Mouse (Mus musculus): Measurements from ENCODE around the gene Plekhm2. TPM values are rescaled to one million over a fixed set of nuclear protein-coding genes. Genes with fewer than 3 reads are reported as not detected.
A peak's percentile ranks its signal among the peaks of the same experiment; 100 is the strongest.

The Plekhm2 gene
- polyA plus RNA-seq (2015; fragmentation: Nextera tagmentation; extraction: Ambion mirVana): 7.9 and 8.7 TPM in 2 replicates

DNA sequence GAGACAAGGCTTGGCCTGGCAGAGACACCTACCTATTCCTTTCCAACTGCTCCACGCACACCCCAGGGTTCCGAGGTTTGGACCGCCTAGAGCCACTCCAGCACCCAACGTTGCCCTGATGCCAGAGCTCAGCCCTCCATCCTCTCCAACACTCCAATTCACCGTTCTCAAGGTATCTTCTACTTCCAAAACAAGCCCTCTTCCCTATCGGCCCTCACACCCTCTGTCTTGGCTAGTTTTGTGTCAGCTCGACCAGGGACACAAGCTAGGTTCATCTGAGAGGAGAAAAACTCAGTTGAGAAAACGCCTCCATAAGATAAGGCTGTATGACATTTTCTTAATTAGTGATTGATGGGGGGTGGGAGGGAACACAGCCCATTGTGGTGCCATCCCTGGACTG is at the start of gene Plekhm2:
TSS of gene Plekhm2 (minus strand) at position 101 of the 400 bp plus-strand sequence.
- 68% methylated on average over 8 of the region's 8 CpGs for WGBS
- ATAC-seq (ENCODE audit: low FRiP score, low read depth): no peak
- H3K9ac ChIP-seq: peak within 1 kb of the TSS; percentile 95
- peak within 1 kb of the TSS; percentile 84 for H3K4me3 ChIP-seq
- H3K27me3 ChIP-seq: no peaks in the 10 kb centered on the region
- H3K4me1 ChIP-seq: peaks cover 21% of the 10 kb centered on the region
- H3K9me3 ChIP-seq: no peaks in the 10 kb centered on the region
- peak within 1 kb of the TSS; percentile 52 for H3K27ac ChIP-seq
- H3K4me2 ChIP-seq (replicated peaks): peak within 1 kb of the TSS; percentile 90
- peaks cover 22% of the 10 kb centered on the region for H3K36me3 ChIP-seq

DNA sequence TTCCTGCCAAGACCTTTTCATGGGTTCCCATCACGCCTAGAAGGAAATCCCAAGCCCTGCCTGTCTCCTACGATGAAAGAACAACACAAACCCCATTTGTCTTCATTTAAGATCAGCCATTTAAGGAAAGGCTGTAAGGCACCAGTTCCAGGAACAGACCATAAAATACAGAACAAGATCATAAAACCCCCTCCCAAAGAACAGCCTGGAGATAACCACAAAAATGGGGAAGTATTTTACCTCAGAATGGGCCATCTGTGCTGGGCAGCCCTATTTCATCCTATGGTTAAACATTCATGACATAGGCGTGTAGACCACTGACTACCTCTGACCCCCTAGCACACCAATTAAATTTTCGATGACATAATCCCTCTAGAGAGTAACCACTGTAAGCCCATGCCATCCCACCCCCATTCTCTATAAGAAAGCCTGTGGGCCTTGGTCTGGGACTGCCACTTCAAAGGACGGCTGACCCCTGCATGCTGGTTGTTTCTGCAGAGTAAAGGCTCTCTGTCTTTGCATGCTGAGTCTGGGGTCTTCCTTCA is 49.0 kb upstream of the Plekhm2 start:
- ATAC-seq (ENCODE audit: low FRiP score, low read depth): no peak
- no peak overlapping the region for H3K4me2 ChIP-seq (replicated peaks)
- H3K27ac ChIP-seq: no peak overlapping the region; the same call in 1 of the 2 replicates

DNA sequence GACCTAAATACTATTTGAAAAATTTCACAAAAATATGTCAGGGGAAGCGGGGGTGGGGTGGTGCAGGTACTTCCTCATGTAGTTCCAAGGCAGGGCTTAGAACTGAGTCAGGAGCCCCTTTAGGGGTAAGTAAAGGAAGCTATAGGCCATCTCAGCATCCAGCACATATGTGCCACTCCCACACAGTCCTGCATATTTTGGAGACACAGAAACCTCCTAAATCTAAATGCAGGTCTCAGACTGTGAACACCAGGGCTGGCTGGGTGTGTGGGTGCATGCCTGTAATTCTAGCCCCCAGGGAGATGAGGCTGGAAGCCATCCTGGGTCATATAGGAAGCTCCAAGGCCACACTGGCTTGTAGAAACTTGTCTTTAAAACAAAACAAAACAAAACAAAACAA is 46.6 kb upstream of the Plekhm2 start:
- H3K4me2 ChIP-seq (replicated peaks): no peak overlapping the region
- 83% methylated on average over 1 of the region's 1 CpGs for WGBS
- H3K27ac ChIP-seq: no peak overlapping the region
- H3K27me3 ChIP-seq: no peaks in the 10 kb centered on the region
- H3K4me1 ChIP-seq: peaks cover 22% of the 10 kb centered on the region
- H3K4me3 ChIP-seq: no peak overlapping the region
- no peaks in the 10 kb centered on the region for H3K9me3 ChIP-seq
- no peak overlapping the region for H3K9ac ChIP-seq
- peaks cover 74% of the 10 kb centered on the region for H3K36me3 ChIP-seq
- ATAC-seq (ENCODE audit: low FRiP score, low read depth): no peak

More for the DNA sequence above, 49.0 kb upstream of the Plekhm2 start:
- H3K9ac ChIP-seq: no peak overlapping the region
- peaks cover 59% of the 10 kb centered on the region for H3K36me3 ChIP-seq
- 46% methylated on average over 5 of the region's 5 CpGs for WGBS
- no peak overlapping the region for H3K4me3 ChIP-seq
- H3K9me3 ChIP-seq: no peaks in the 10 kb centered on the region
- H3K4me1 ChIP-seq: peaks cover 22% of the 10 kb centered on the region
- H3K27me3 ChIP-seq: no peaks in the 10 kb centered on the region

GRCm38 (mm10) chr4:141708971-141709370 is 44.3 kb upstream of the Plekhm2 start:
- no peak for ATAC-seq (ENCODE audit: low FRiP score, low read depth)
- H3K36me3 ChIP-seq: peaks cover 95% of the 10 kb centered on the region
- no peak overlapping the region for H3K27ac ChIP-seq
- peaks cover 7% of the 10 kb centered on the region for H3K4me1 ChIP-seq
- 94% methylated on average over 2 of the region's 2 CpGs for WGBS
- no peak overlapping the region for H3K9ac ChIP-seq
- no peaks in the 10 kb centered on the region for H3K27me3 ChIP-seq
- no peak overlapping the region for H3K4me3 ChIP-seq
- H3K9me3 ChIP-seq: no peaks in the 10 kb centered on the region
- H3K4me2 ChIP-seq (replicated peaks): no peak overlapping the region

GRCm38 (mm10) chr4:141708005-141708404 is 43.3 kb upstream of the Plekhm2 start:
- H3K9ac ChIP-seq: no peak overlapping the region
- no peaks in the 10 kb centered on the region for H3K27me3 ChIP-seq
- peaks cover 99% of the 10 kb centered on the region for H3K36me3 ChIP-seq
- no peak overlapping the region for H3K4me2 ChIP-seq (replicated peaks)
- no peak overlapping the region for H3K4me3 ChIP-seq
- H3K27ac ChIP-seq: no peak overlapping the region
- 94% methylated on average over 7 of the region's 7 CpGs for WGBS
- ATAC-seq (ENCODE audit: low FRiP score, low read depth): no peak
- no peaks in the 10 kb centered on the region for H3K4me1 ChIP-seq
- no peaks in the 10 kb centered on the region for H3K9me3 ChIP-seq

DNA sequence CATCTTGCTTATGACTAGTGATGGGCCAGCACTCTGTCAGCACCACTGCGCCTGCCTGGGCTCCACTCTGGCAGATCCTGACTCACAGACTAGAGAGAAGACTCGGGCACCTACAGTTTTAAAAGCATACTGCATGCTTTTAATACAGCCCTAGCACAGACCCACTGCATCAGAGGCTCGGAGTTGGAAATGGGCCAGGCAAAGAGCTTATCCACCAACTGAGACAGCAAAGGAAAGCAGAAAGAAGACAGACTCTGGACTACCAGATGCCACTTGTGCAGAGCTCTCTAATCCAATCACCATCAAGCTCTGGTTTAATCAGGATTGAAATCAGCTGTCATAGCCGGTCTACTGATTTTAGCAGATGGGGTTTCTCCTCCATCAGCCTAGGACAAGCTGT is 40.6 kb upstream of the Plekhm2 start:
- Histone ChIP-seq H3K36me3 (peaks cover 99% of the 10 kb centered on the region), H3K9ac (no peak overlapping the region), H3K4me2 (replicated peaks) (no peak overlapping the region), H3K4me1 (no peaks in the 10 kb centered on the region), H3K9me3 (no peaks in the 10 kb centered on the region), H3K27me3 (no peaks in the 10 kb centered on the region), H3K27ac (no peak overlapping the region; the same call in 1 of the 2 replicates), H3K4me3 (no peak overlapping the region)
- no peak for ATAC-seq (ENCODE audit: low FRiP score, low read depth)
- WGBS: 83% methylated on average over 4 of the region's 4 CpGs

DNA sequence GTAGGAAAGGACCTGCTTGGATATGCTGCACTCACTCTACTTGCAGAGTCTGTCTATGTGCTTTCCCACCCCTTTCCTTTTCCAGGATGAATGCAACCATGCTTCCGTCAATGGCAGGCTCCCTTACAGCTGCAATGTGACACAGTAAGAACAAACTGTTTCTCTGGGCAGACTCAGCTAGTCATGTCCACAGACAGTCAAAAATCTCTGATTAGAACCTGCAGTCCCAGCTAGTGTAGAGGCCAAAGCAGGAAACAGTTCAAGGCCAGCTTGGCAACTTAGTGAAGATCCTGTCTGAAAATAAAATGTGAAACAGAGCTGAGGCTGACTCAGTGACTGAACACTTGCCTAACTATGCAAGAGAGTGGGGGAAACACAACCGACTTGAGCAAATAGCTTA is 39.9 kb upstream of the Plekhm2 start:
- no peak overlapping the region for H3K4me2 ChIP-seq (replicated peaks)
- no peak overlapping the region for H3K27ac ChIP-seq
- no peak for ATAC-seq (ENCODE audit: low FRiP score, low read depth)
- no peaks in the 10 kb centered on the region for H3K4me1 ChIP-seq
- WGBS: 91% methylated on average over 2 of the region's 2 CpGs
- H3K36me3 ChIP-seq: peaks cover 99% of the 10 kb centered on the region
- H3K4me3 ChIP-seq: no peak overlapping the region
- H3K9me3 ChIP-seq: no peaks in the 10 kb centered on the region
- no peaks in the 10 kb centered on the region for H3K27me3 ChIP-seq
- no peak overlapping the region for H3K9ac ChIP-seq

DNA sequence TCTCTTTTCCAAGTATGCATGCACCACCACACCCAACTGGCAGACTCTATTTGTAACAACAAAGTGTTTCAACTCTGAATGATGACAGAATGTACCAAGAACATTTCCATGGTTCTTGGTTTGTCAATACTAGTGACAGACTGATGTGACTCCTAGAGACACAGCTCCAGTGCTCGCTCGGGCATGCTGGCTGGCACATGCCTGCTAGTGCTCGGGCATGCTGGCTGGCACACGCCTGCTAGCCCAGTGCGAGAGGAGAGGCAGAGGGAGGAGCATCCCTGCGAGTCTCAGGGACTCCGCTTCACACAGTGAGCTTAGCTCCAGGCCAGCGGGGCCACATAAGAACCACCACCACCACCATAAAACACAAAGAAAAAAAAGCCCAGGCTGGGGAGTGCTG is 30.0 kb upstream of the Plekhm2 start:
- no peak for ATAC-seq (ENCODE audit: low FRiP score, low read depth)
- Histone ChIP-seq H3K9me3 (no peaks in the 10 kb centered on the region), H3K4me2 (replicated peaks) (no peak overlapping the region), H3K4me1 (no peaks in the 10 kb centered on the region), H3K36me3 (peaks cover 97% of the 10 kb centered on the region), H3K27me3 (no peaks in the 10 kb centered on the region), H3K27ac (no peak overlapping the region), H3K4me3 (no peak overlapping the region), H3K9ac (no peak overlapping the region)
- WGBS: 93% methylated on average over 8 of the region's 8 CpGs

DNA sequence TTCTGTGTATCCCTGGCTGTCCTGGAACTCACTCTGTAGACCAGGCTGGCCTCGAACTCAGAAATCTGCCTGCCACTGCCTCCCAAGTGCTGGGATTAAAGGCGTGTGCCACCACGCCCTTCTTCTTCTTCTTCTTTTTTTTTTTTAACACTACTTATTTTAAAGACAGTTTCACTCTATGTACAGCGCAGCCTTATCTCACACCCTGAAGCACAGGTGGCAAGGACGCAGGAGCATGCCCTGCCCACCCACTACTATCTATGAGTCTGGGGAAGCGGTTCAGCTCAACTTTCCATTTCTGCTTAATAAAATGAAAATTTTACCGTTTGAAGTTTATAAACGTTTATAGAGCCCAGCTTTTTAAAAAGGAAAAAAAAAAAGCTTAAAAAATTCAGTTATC is 23.8 kb upstream of the Plekhm2 start:
- 90% methylated on average over 8 of the region's 8 CpGs for whole genome bisulfite sequencing
- H3K4me1 ChIP-seq: no peaks in the 10 kb centered on the region
- H3K4me2 ChIP-seq (replicated peaks): no peak overlapping the region
- no peaks in the 10 kb centered on the region for H3K27me3 ChIP-seq
- no peak overlapping the region for H3K4me3 ChIP-seq
- no peak for ATAC-seq (ENCODE audit: low FRiP score, low read depth)
- H3K9ac ChIP-seq: no peak overlapping the region
- no peaks in the 10 kb centered on the region for H3K9me3 ChIP-seq
- H3K27ac ChIP-seq: no peak overlapping the region
- peaks cover 85% of the 10 kb centered on the region for H3K36me3 ChIP-seq

DNA sequence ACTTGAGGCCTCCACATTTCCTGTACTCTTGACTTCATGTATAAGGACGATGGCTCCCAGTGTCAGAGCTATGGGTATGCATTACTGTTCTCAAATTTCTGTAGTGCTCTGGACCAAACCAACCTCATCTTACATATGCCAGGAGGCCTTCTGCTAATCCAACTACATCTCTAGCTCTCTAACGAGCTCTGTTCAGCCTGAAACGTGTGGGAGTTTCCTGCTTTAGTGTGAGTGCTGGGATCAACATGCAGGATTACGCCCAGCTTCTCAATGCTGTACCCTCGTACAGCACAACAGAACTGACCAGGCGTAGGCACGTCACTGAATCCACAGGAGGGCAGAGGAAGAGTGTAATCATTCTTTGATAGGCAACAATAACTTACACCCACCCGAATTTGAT is 21.8 kb upstream of the Plekhm2 start:
- no peaks in the 10 kb centered on the region for H3K9me3 ChIP-seq
- H3K4me1 ChIP-seq: peaks cover 5% of the 10 kb centered on the region
- no peaks in the 10 kb centered on the region for H3K27me3 ChIP-seq
- no peak overlapping the region for H3K4me2 ChIP-seq (replicated peaks)
- no peak for ATAC-seq (ENCODE audit: low FRiP score, low read depth)
- no peak overlapping the region for H3K27ac ChIP-seq
- WGBS: 72% methylated on average over 8 of the region's 8 CpGs
- no peak overlapping the region for H3K9ac ChIP-seq
- peaks cover 77% of the 10 kb centered on the region for H3K36me3 ChIP-seq
- H3K4me3 ChIP-seq: no peak overlapping the region

- H3K4me1 ChIP-seq: peaks cover 7% of the 10 kb centered on the region
These were observed 21.4 kb upstream of the Plekhm2 start for GRCm38 (mm10) chr4:141686093-141686492.

DNA sequence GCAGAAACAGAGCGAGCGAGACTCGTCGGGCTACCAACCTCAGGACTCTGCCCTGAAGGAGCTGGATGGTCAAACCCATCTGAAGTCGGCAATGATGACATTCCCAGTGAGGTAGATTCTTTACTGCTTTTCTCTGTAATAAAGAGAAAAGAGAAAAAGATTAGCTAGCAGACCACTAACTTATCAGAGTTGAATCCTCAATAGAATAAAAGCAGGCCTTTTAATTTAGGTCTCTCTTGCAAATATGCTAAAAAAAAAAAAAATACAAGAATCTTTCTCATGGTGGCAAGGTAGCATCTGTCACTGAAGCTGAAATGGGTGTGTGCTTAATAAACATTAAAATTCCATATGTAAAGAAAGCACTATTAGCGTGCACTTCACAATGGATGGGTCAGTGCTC is 20.8 kb upstream of the Plekhm2 start, which contains the start of gene Rsc1a1:
TSS of gene Rsc1a1 (minus strand) at position 101 of the 400 bp plus-strand sequence.
- Histone ChIP-seq H3K9ac (no peak within 1 kb of the TSS), H3K27ac (no peak within 1 kb of the TSS), H3K4me2 (replicated peaks) (no peak within 1 kb of the TSS), H3K9me3 (no peaks in the 10 kb centered on the region), H3K36me3 (peaks cover 69% of the 10 kb centered on the region), H3K27me3 (no peaks in the 10 kb centered on the region), H3K4me3 (no peak within 1 kb of the TSS), H3K4me1 (peaks cover 13% of the 10 kb centered on the region)
- no peak for ATAC-seq (ENCODE audit: low FRiP score, low read depth)
- WGBS: 94% methylated on average over 6 of the region's 6 CpGs

More at GRCm38 (mm10) chr4:141686093-141686492, 21.4 kb upstream of the Plekhm2 start:
- no peaks in the 10 kb centered on the region for H3K27me3 ChIP-seq
- H3K4me3 ChIP-seq: no peak overlapping the region
- WGBS: 86% methylated on average over 3 of the region's 3 CpGs
- H3K9me3 ChIP-seq: no peaks in the 10 kb centered on the region
- ATAC-seq (ENCODE audit: low FRiP score, low read depth): no peak
- no peak overlapping the region for H3K4me2 ChIP-seq (replicated peaks)
- H3K9ac ChIP-seq: no peak overlapping the region
- H3K27ac ChIP-seq: no peak overlapping the region
- H3K36me3 ChIP-seq: peaks cover 72% of the 10 kb centered on the region

GRCm38 (mm10) chr4:141682706-141683230 is 18.1 kb upstream of the Plekhm2 start:
- H3K36me3 ChIP-seq: peaks cover 50% of the 10 kb centered on the region

More at GRCm38 (mm10) chr4:141682706-141683230, 18.1 kb upstream of the Plekhm2 start:
- H3K4me2 ChIP-seq (replicated peaks): no peak overlapping the region
- no peak overlapping the region for H3K9ac ChIP-seq
- H3K9me3 ChIP-seq: no peaks in the 10 kb centered on the region
- WGBS: 84% methylated on average over 12 of the region's 12 CpGs
- no peak for ATAC-seq (ENCODE audit: low FRiP score, low read depth)
- H3K27ac ChIP-seq: no peak overlapping the region
- H3K4me1 ChIP-seq: peaks cover 16% of the 10 kb centered on the region
- no peaks in the 10 kb centered on the region for H3K27me3 ChIP-seq
- H3K4me3 ChIP-seq: no peak overlapping the region

Measured in limb, embryonic 13.5 days (tissue).